Mouse (Mus musculus) forebrain, embryonic 13.5 days (tissue): ENCODE measurements around the gene Edn1. TPM values are rescaled to one million over a fixed set of nuclear protein-coding genes. Genes with fewer than 3 reads are reported as not detected.

Experiments used
- ATAC-seq: fragments of 200-750 bp; cut with Nextera tagmentation; 2 replicates; pipeline ENCODE4 v1.8.0; 2017
- H3K27ac ChIP-seq: fragments of 300-500 bp; sonication (generic); 2 replicates; pipeline ENCODE4 v1.5.1; 2015; ENCODE audit warnings: inconsistent platforms, mild to moderate bottlenecking, moderate library complexity
- H3K27me3 ChIP-seq: fragments of 300-500 bp; sonication (generic); 2 replicates; pipeline ENCODE4 v1.6.1; 2015; ENCODE audit warnings: mild to moderate bottlenecking, inconsistent platforms
- H3K36me3 ChIP-seq: fragments of 300-500 bp; sonication (generic); 2 replicates; pipeline ENCODE4 v1.6.1; 2015; ENCODE audit warnings: mild to moderate bottlenecking, inconsistent platforms; ENCODE audit not compliant: poor library complexity, severe bottlenecking
- H3K4me1 ChIP-seq: fragments of 300-500 bp; sonication (generic); 2 replicates; pipeline ENCODE4 v1.6.1; 2015; ENCODE audit warnings: inconsistent platforms
- H3K4me2 ChIP-seq: fragments of 300-500 bp; sonication (generic); 2 replicates; pipeline ENCODE4 v1.6.1; 2015; ENCODE audit warnings: inconsistent platforms, mild to moderate bottlenecking, moderate library complexity
- H3K4me3 ChIP-seq: fragments of 300-500 bp; sonication (generic); 2 replicates; pipeline ENCODE4 v1.5.1; 2015; ENCODE audit warnings: mild to moderate bottlenecking, inconsistent platforms
- H3K9ac ChIP-seq: fragments of 300-500 bp; sonication (generic); 2 replicates; pipeline ENCODE4 v1.6.1; 2015; ENCODE audit warnings: mild to moderate bottlenecking, inconsistent platforms
- H3K9me3 ChIP-seq: fragments of 300-500 bp; sonication (generic); replicated peaks from 2 replicates; pipeline ENCODE4 v1.6.1; 2016; ENCODE audit warnings: inconsistent platforms
- WGBS: fragments of 180-500 bp; shearing (Covaris S2); methylation state at CpG from one replicate; pipeline ENCODE4 v1.1.7; 2015; 5-methylcytosine and 5-hydroxymethylcytosine counted together
- polyA plus RNA-seq: library from polyadenylated mRNA; unstranded; fragments of >200 nt; fragmentation: Nextera tagmentation; extraction: Ambion mirVana; gene quantifications from 2 replicates; pipeline ENCODE4 v1.2.1, GENCODE M21; 2015

Edn1 gene
- polyA plus RNA-seq, 1 experiment from 2014 or later: 1.1 TPM

GRCm38 (mm10) chr13:42300567-42300966 is 709 bp upstream of the Edn1 start:
- no peak overlapping the region for H3K9ac ChIP-seq
- H3K27me3 ChIP-seq: peaks cover 46% of the 10 kb centered on the region
- H3K4me2 ChIP-seq: peak overlapping the region; percentile 84
- H3K27ac ChIP-seq: no peak overlapping the region
- peak; percentile 46; the same call in 1 of the 2 replicates for ATAC-seq
- H3K4me3 ChIP-seq: peak overlapping the region; percentile 48
- peaks cover 23% of the 10 kb centered on the region for H3K4me1 ChIP-seq
- under 1% methylated on average over 11 of the region's 11 CpGs for WGBS
- H3K9me3 ChIP-seq: no peaks in the 10 kb centered on the region
- no peaks in the 10 kb centered on the region for H3K36me3 ChIP-seq

- H3K4me2 ChIP-seq: peak overlapping the region; percentile 84
- 3% methylated on average over 27 of the region's 27 CpGs for WGBS
- H3K4me3 ChIP-seq: peak overlapping the region; percentile 48
- no peak for ATAC-seq
- H3K27ac ChIP-seq: no peak overlapping the region
- H3K36me3 ChIP-seq: no peaks in the 10 kb centered on the region
- peaks cover 55% of the 10 kb centered on the region for H3K27me3 ChIP-seq
- no peaks in the 10 kb centered on the region for H3K9me3 ChIP-seq
- H3K9ac ChIP-seq: peak overlapping the region; percentile 56
- H3K4me1 ChIP-seq: peaks cover 23% of the 10 kb centered on the region
Measured at GRCm38 (mm10) chr13:42301961-42302861, 935 bp downstream of the Edn1 start.

DNA sequence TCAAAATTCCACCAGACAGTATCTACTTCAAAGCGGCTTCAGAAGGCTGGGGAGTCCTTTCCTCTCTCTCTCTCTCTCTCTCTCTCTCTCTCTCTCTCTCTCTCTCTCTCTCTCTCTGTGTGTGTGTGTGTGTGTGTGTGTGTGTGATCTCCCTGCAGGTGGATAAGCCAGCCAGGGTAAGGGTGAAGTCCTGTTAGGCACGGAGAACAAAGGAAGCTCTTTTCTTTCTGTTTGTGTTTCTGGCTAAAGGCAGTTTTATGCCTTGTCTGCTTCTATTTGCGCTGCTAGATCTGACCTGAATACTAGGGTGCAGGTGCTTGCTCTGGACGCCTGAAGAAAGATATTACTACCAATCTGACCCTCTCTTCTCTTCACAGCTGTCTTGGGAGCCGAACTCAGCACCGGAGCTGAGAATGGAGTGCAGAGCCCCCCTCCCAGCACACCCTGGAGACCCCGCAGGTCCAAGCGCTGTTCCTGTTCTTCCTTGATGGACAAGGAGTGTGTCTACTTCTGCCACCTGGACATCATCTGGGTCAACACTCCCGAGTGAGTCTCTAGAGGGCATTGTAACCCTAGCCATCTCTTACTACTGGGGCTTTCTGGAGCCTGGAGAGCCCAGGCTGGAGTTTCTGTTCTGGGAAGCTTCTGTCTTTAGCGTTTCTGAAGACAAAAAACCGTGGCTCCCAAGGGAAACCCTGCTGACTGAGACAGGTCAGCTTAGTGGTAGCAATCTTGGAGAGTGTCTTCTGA is 2.1 kb downstream of the Edn1 start:
- WGBS: 20% methylated on average over 11 of the region's 11 CpGs
- no peaks in the 10 kb centered on the region for H3K9me3 ChIP-seq
- H3K4me1 ChIP-seq: peaks cover 23% of the 10 kb centered on the region
- no peak for ATAC-seq
- H3K27me3 ChIP-seq: peaks cover 55% of the 10 kb centered on the region
- no peak overlapping the region for H3K27ac ChIP-seq
- H3K9ac ChIP-seq: no peak overlapping the region
- no peak overlapping the region for H3K4me3 ChIP-seq
- H3K4me2 ChIP-seq: 0 out of 2 replicates have a peak overlapping the region, but pooled peaks have one; percentile 84
- H3K36me3 ChIP-seq: no peaks in the 10 kb centered on the region

DNA sequence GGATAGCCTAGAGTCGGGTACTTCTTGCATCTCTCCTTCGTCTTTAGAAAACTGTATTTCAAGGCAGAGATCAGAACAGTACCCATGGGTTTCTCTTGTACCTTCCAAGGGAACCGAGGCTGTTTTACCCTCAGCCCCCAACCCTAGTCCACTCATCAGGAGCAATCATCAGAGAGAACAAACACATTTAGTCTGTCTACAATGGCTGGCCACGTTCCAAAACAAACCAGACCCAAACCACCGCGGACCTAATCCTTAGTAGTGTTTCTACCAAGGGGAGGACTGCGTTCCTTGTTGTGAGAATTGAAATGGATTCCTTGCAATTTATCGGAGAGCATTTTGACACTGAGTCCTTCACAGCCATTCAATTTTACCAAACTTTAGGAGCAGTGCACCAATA is 2.9 kb downstream of the Edn1 start:
- Histone ChIP-seq H3K4me3 (no peak overlapping the region), H3K9me3 (no peaks in the 10 kb centered on the region), H3K9ac (no peak overlapping the region), H3K4me1 (peaks cover 23% of the 10 kb centered on the region), H3K4me2 (no peak overlapping the region), H3K27me3 (peaks cover 55% of the 10 kb centered on the region), H3K36me3 (no peaks in the 10 kb centered on the region), H3K27ac (no peak overlapping the region)
- no peak for ATAC-seq
- WGBS: 77% methylated on average over 8 of the region's 8 CpGs

DNA sequence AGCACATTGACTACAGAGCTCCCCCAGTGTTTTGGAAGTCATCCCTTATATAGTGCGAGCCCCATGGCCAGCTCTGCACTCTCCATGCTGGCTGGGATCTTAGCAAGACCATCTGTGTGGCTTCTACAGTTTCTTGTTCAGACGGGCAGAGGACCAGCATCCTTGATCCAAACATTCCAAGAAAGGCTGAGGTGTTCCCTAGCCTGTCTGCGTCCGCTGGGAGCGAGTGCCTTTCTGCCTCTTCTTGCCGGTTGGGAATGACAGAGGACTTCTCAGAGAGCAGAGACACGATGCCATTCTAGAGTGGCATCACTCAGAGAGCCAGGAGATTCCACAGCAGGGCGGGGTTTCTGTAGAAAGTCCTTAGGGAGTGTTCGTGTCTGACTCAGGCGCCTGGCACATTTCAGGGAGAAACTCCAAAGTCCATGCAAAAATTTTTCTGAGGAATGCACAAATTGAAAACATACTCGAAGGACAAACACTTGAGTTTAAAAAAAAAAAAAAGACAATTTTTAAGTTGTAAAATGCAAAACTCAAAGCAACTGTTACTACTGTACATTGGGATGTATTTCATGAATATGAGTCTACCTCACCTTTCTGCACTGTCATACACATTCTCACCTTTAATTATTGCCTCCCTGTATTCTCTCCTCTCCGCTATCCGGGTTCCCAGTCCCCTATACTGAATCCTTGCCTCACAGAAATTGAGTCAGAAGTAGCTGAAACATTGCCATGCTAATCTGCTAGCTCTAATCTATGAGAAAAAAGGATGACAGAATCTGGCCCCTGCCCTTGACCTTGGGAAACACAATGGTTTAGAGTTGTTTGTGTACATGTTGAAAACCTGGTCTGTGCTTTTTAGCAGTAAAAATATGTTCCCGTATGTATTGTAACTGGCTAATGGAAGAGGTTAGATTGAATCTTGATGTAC is 5.9 kb downstream of the Edn1 start:
- Histone ChIP-seq H3K36me3 (no peaks in the 10 kb centered on the region), H3K27ac (no peak overlapping the region), H3K4me1 (peaks cover 9% of the 10 kb centered on the region), H3K4me2 (no peak overlapping the region), H3K9me3 (no peaks in the 10 kb centered on the region), H3K27me3 (peaks cover 35% of the 10 kb centered on the region), H3K9ac (no peak overlapping the region), H3K4me3 (no peak overlapping the region)
- ATAC-seq: no peak
- WGBS: 74% methylated on average over 14 of the region's 14 CpGs

DNA sequence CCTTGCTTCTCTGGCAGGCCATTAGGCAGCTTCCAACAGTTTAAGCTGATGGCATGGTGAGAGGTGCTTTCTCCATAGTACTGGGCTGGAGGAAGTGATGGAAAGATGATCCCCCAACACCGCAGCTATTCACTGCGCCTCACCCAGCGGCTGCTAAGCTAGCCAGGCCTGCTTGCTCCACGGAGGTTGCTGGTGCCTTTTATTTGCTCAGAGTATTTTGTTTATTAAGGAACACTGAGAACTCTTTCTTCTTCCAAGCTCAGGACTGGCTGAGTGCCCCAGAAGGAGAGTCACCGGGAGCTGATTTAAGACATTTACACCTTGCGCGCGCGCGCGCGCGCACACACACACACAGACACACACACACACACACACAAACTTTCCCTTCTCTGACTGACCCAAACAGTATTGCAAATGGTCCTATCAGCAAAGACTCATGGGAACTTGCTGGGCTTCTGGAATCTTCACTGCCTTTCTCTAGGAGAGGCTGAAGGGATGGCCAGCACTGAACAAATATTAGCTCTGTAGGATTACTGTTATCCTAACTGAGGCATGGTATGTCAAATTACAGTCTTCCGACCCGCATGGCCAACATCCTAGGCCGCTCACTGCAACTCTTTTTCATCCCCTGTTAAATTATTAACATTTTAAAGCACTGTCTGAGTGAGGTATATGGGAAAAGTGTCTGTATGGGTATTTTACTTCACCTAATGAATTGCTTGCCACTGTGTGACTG is 7.3 kb downstream of the Edn1 start:
- WGBS: 66% methylated on average over 16 of the region's 16 CpGs
- no peak for ATAC-seq

GRCm38 (mm10) chr13:42309804-42310203 is 8.5 kb downstream of the Edn1 start:
- H3K36me3 ChIP-seq: no peaks in the 10 kb centered on the region
- peaks cover 11% of the 10 kb centered on the region; the same call in 1 of the 2 replicates for H3K27me3 ChIP-seq
- ATAC-seq: no peak
- no peak overlapping the region for H3K9ac ChIP-seq
- H3K9me3 ChIP-seq: no peaks in the 10 kb centered on the region
- no peak overlapping the region for H3K4me2 ChIP-seq
- 24% methylated on average over 11 of the region's 11 CpGs for WGBS
- no peak overlapping the region for H3K27ac ChIP-seq
- no peaks in the 10 kb centered on the region for H3K4me1 ChIP-seq
- no peak overlapping the region for H3K4me3 ChIP-seq

More for the DNA sequence above, 7.3 kb downstream of the Edn1 start:
- Histone ChIP-seq H3K27ac (no peak overlapping the region), H3K4me1 (no peaks in the 10 kb centered on the region), H3K9ac (no peak overlapping the region), H3K9me3 (no peaks in the 10 kb centered on the region), H3K27me3 (peaks cover 21% of the 10 kb centered on the region), H3K36me3 (no peaks in the 10 kb centered on the region), H3K4me2 (no peak overlapping the region), H3K4me3 (no peak overlapping the region)

DNA sequence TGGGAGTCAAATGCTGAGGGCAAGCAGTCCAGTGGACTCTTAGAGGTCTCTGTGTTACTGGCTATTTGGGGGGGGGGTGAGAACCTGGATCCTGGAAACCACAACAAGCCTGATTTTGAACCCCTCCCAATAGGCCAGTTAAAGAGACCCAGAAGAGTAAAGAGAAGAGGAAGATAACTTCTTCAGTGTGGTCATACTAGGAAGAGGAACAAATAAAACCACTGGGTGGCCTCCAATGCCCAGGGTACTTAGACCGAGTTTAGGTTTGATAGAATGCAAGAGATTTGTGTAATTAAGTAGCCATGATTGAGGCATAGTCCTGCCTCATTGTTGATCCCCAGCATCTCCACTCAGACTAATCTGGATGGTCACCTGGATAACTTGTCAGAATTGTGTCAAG is 14.4 kb downstream of the Edn1 start:
- no peaks in the 10 kb centered on the region for H3K4me1 ChIP-seq
- H3K4me2 ChIP-seq: no peak overlapping the region
- no peaks in the 10 kb centered on the region for H3K27me3 ChIP-seq
- no peak overlapping the region for H3K4me3 ChIP-seq
- H3K36me3 ChIP-seq: no peaks in the 10 kb centered on the region
- no peak overlapping the region for H3K9ac ChIP-seq
- WGBS: 67% methylated on average over 1 of the region's 1 CpGs
- no peaks in the 10 kb centered on the region for H3K9me3 ChIP-seq
- H3K27ac ChIP-seq: no peak overlapping the region
- ATAC-seq: no peak

GRCm38 (mm10) chr13:42317808-42318207 is 16.5 kb downstream of the Edn1 start:
- ATAC-seq: no peak
- H3K4me2 ChIP-seq: no peak overlapping the region
- H3K36me3 ChIP-seq: no peaks in the 10 kb centered on the region
- no peak overlapping the region for H3K9ac ChIP-seq
- H3K4me1 ChIP-seq: no peaks in the 10 kb centered on the region
- WGBS: 92% methylated on average over 4 of the region's 4 CpGs
- H3K4me3 ChIP-seq: no peak overlapping the region
- H3K9me3 ChIP-seq: no peaks in the 10 kb centered on the region
- no peaks in the 10 kb centered on the region for H3K27me3 ChIP-seq
- H3K27ac ChIP-seq: no peak overlapping the region

DNA sequence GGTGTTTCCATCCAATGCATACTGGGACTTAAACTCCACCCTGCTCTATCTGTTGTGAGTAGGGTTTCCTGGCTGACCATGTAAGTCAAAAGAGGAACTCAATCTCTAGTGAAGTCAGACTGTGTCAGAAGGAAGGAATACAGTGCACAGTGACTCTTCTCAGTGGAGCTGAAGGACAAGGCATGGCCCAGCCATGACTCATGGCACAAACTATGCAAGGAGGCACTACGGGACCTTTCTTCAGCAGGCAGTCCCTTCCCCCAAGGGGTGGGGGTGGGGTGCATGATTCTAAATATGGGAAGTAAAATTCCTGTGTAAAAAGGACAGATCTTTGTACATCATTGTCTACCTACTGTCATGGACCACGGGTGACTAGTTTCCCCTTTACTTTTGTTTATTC is 27.3 kb downstream of the Edn1 start:
- ATAC-seq: no peak
- WGBS: 85% methylated on average over 2 of the region's 2 CpGs
- H3K9me3 ChIP-seq: peaks cover 5% of the 10 kb centered on the region; the same call in 1 of the 2 replicates
- no peaks in the 10 kb centered on the region for H3K27me3 ChIP-seq
- no peaks in the 10 kb centered on the region for H3K36me3 ChIP-seq
- H3K4me3 ChIP-seq: no peak overlapping the region
- H3K9ac ChIP-seq: no peak overlapping the region
- H3K4me1 ChIP-seq: no peaks in the 10 kb centered on the region
- no peak overlapping the region for H3K27ac ChIP-seq
- no peak overlapping the region for H3K4me2 ChIP-seq

GRCm38 (mm10) chr13:42331104-42331503 is 29.8 kb downstream of the Edn1 start:
- no peak overlapping the region for H3K27ac ChIP-seq

More at GRCm38 (mm10) chr13:42331104-42331503, 29.8 kb downstream of the Edn1 start:
- Histone ChIP-seq H3K4me3 (no peak overlapping the region), H3K9me3 (peaks cover 5% of the 10 kb centered on the region; the same call in 1 of the 2 replicates), H3K36me3 (no peaks in the 10 kb centered on the region), H3K9ac (no peak overlapping the region), H3K4me2 (no peak overlapping the region), H3K4me1 (no peaks in the 10 kb centered on the region), H3K27me3 (no peaks in the 10 kb centered on the region)
- WGBS: 87% methylated on average over 2 of the region's 2 CpGs
- no peak for ATAC-seq
